Mouse (Mus musculus) v-Abl transformed pro-B cells (cell line): ENCODE data around the gene Zeb2.

Experiments
- in situ Hi-C, 2 experiments: fragments of 400-800 bp; cut with MboI; formaldehyde crosslinking; loops; one replicate each; pipeline ENCODE4 v1.15.1; 2025; ENCODE audit not compliant: unreplicated experiment in 2 of 2

Gene Zeb2

GRCm38 (mm10) chr2:45117087-45117561 is at the start of gene Zeb2:
Gene Zeb2, minus strand, starts transcription at chr2:45117395.
- in situ Hi-C loops, result loop anchor here (10.0 to 25.0 kb wide), 2 partner anchors 168 to 745 kb away; no protein-coding TSS in a partner anchor

- in situ Hi-C loops, result loop anchor here in 1 of 2 experiments (5.0 kb wide), 1 partner anchor 89 kb away; no protein-coding TSS in a partner anchor
Observed at GRCm38 (mm10) chr2:45158785-45159184, 41.6 kb upstream of the Zeb2 start.

GRCm38 (mm10) chr2:45158351-45158782 is 41.2 kb upstream of the Zeb2 start:
- in situ Hi-C loops, result loop anchor here in 1 of 2 experiments (5.0 kb wide), 1 partner anchor 89 kb away; no protein-coding TSS in a partner anchor

GRCm38 (mm10) chr2:45153315-45153714 is 36.1 kb upstream of the Zeb2 start:
- in situ Hi-C loops, result no loop called here

- in situ Hi-C loops, result no loop called here
Observed at GRCm38 (mm10) chr2:45143162-45143561, 26.0 kb upstream of the Zeb2 start.

GRCm38 (mm10) chr2:45138906-45139305 is 21.7 kb upstream of the Zeb2 start:
- in situ Hi-C loops, result no loop called here

- in situ Hi-C loops, result no loop called here
Observed at GRCm38 (mm10) chr2:45136783-45137182, 19.6 kb upstream of the Zeb2 start.

GRCm38 (mm10) chr2:45133225-45133624 is 16.0 kb upstream of the Zeb2 start:
- in situ Hi-C loops, result no loop called here

GRCm38 (mm10) chr2:45130461-45131156 is 13.4 kb upstream of the Zeb2 start:
- in situ Hi-C loops, result no loop called here

- in situ Hi-C loops, result no loop called here
Observed at GRCm38 (mm10) chr2:45129556-45129955, 12.4 kb upstream of the Zeb2 start.

GRCm38 (mm10) chr2:45128696-45129095 is 11.5 kb upstream of the Zeb2 start:
- in situ Hi-C loops, result no loop called here

GRCm38 (mm10) chr2:45126401-45126800 is 9.2 kb upstream of the Zeb2 start:
- in situ Hi-C loops, result no loop called here

GRCm38 (mm10) chr2:45125181-45125580 is 8.0 kb upstream of the Zeb2 start:
- in situ Hi-C loops, result no loop called here

GRCm38 (mm10) chr2:45123490-45123889 is 6.3 kb upstream of the Zeb2 start:
- in situ Hi-C loops, result loop anchor here in 1 of 2 experiments (25.0 kb wide), 1 partner anchor 739 kb away; no protein-coding TSS in a partner anchor

- in situ Hi-C loops, result loop anchor here (10.0 to 25.0 kb wide), 2 partner anchors 167 to 744 kb away; no protein-coding TSS in a partner anchor
Observed at GRCm38 (mm10) chr2:45118121-45118520, 926 bp upstream of the Zeb2 start.

- in situ Hi-C loops, result loop anchor here (10.0 to 25.0 kb wide), 2 partner anchors 167 to 745 kb away; no protein-coding TSS in a partner anchor
Observed at GRCm38 (mm10) chr2:45117592-45117991, 397 bp upstream of the Zeb2 start.

- in situ Hi-C loops, result loop anchor here (10.0 to 25.0 kb wide), 2 partner anchors 168 to 746 kb away; no protein-coding TSS in a partner anchor
Observed at GRCm38 (mm10) chr2:45116531-45117024, 617 bp downstream of the Zeb2 start.

GRCm38 (mm10) chr2:45115720-45116495 is 1.3 kb downstream of the Zeb2 start:
- in situ Hi-C loops, result loop anchor here (10.0 to 25.0 kb wide), 2 partner anchors 169 to 746 kb away; no protein-coding TSS in a partner anchor

- in situ Hi-C loops, result loop anchor here (10.0 to 25.0 kb wide), 2 partner anchors 170 to 747 kb away; no protein-coding TSS in a partner anchor
Observed at GRCm38 (mm10) chr2:45115211-45115610, 2.0 kb downstream of the Zeb2 start.

- in situ Hi-C loops, result loop anchor here (5.0 to 25.0 kb wide), 5 partner anchors 143 to 748 kb away; no protein-coding TSS in a partner anchor
Observed at GRCm38 (mm10) chr2:45114596-45114995, 2.6 kb downstream of the Zeb2 start.
